Mouse (Mus musculus) testis, adult 2 months (tissue): Measurements from ENCODE around the gene Sfi1.

Source experiments
- CTCF ChIP-seq: fragments of 200-500 bp; IDR thresholded peaks from 2 replicates; pipeline ENCODE4 v1.5.1; 2012; ENCODE audit warnings: low read depth, mild to moderate bottlenecking, inconsistent platforms, low read length, moderate library complexity; ENCODE audit not compliant: control insufficient read depth, insufficient read depth, insufficient replicate concordance
- POLR2A ChIP-seq: fragments of 200-500 bp; IDR thresholded peaks from 2 replicates; pipeline ENCODE4 v1.6.1; 2012; ENCODE audit warnings: low read depth, mild to moderate bottlenecking, inconsistent platforms, low read length, moderate library complexity; ENCODE audit not compliant: control insufficient read depth

DNA sequence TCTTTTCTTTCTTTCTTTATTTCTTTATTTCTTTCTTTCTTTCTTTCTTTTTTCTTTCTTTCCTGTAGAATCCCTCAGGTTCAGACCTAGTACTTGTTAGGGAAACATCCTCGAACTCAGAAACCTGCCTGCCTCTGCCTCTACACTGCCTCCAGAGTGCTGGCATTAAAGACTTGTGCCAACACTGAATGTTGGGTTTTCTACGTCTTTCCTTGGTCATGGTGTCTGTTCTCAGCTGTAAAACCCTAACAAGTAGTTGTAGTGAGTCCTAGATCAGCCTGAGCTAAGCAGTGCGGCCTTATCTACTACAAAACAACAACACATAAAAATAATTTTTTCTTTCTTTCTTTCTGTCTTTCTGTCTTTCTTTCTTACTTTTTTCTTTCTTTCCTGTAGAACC, 78.9 kb downstream of the Sfi1 start:
- TF ChIP-seq POLR2A (no peak), CTCF (no peak)
